Mouse (Mus musculus) heart, postnatal 36 days (tissue): ENCODE measurements around the gene Ptgfr. TPM values are rescaled to one million over a fixed set of nuclear protein-coding genes. Genes with fewer than 3 reads are reported as not detected.

Source experiments
- DNase-seq, 2 experiments: peaks; one replicate each; pipeline ENCODE4 v3.0.0; 2021 to 2022
- intact Hi-C: fragments of 180-260 bp; cut with DNase I; formaldehyde crosslinking; loops from one replicate; pipeline ENCODE4 v1.15.1; 2025
- total RNA-seq, 2 experiments: library from RNA; stranded (reverse); gene quantifications; 2 replicates each; pipeline ENCODE4 v1.2.3; 2021

The Ptgfr gene
- total RNA-seq, result 1 to 10 TPM; 4.4 to 4.6 TPM

DNA sequence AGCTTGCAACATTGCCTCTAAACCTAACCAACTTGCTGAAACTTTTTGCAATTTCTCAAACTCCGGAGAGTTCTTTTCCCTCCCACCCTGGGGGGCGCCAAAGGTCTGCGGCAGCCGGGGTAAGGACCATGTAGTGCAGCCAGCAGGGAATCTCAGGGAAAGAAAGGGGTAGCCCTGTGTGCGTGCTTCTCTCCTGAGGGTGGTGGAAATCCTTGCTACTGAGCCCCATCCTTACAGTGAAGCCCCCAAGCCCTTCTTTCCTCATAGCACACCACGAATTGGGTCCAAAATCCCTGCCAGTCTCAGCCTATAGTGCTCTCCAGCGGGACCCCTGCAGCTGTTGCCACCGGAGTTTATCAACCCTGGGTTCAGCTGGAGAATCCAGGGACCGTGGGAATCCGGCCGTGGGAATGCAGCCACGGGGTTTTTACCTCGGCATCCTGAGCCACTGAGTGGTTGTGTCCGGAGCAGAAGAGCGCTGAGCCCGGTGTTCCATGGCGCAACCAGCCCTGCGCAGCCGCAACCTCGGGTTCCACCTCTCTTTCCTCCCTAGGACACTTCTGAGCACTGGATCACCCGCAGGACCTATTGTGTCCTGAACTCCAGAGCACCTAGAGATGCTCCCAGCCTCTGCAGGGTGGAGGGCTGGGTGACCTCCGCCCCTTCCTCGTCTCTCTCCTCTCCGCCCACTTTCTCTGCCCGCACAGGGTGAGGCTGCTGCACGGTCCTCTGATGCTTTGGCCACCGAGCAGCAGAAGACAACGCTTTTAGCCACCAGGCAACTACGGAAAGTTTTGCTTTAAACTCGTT lies at the start of gene Ptgfr:
Ptgfr (minus strand) TSS at position 760 of the 810 bp plus-strand sequence.
- peak; percentile 65 to 75 for DNase-seq
- intact Hi-C loops, result loop anchor here (1.0 kb wide), 2 partner anchors 229 to 252 kb away; no protein-coding TSS in a partner anchor

DNA sequence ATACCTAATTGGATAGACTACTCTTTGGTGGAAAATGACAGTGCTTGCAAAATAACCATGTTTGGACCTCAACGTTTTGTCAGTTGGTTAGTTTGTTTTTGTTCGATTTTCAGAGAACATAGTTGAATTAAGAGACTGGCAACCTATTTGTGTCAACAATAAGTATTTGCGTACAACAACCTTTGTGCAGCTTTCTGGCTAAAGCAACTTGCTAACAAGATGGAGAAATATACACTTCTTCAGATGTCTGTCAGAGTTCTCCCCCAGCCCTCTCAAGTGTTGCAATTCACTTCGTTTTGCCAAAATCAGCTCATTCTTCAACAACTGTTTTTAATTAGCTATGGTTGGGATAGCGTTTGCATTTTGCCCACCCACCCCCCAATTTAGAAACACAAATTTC lies 46.5 kb upstream of the Ptgfr start:
- intact Hi-C loops, result no loop called here
- no peak for DNase-seq

DNA sequence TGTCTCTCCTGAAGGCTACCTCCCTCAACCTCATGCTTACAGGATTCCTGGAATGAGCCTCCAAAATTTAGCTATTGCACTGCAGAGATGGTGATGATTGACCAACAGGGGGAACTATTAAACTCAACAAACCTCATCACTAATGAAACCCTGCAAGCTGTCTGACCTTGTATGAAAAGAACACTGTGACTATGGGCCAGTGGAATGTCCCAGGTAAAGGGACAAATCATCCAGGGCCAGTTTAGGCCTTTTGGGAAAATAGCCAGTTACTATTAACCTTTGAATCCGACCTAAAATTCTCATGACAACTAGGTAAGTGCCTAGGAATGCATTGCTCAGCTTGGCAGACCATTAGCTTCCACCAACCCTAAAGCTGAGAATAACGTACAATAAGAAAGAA lies 42.6 kb upstream of the Ptgfr start:
- intact Hi-C loops, result no loop called here
- no peak for DNase-seq

DNA sequence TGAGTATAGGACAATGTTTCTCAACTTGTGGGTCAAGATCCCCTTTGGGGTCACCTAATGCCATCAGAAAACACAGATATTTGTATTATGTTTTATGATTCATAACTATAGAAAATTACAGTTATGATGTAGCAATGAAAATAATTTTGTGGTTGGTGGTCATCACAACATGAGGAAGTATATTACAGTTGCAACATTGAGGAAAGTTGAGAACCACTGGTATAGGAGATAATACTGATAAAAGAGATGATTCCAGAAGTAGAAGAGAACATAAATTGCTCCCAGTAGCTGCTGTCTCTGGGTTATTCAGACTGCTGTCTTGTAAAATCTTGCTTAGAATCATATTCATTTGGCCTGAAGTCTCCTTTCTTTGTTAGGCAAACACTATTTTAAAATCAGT lies 31.5 kb upstream of the Ptgfr start:
- intact Hi-C loops, result no loop called here
- no peak for DNase-seq

DNA sequence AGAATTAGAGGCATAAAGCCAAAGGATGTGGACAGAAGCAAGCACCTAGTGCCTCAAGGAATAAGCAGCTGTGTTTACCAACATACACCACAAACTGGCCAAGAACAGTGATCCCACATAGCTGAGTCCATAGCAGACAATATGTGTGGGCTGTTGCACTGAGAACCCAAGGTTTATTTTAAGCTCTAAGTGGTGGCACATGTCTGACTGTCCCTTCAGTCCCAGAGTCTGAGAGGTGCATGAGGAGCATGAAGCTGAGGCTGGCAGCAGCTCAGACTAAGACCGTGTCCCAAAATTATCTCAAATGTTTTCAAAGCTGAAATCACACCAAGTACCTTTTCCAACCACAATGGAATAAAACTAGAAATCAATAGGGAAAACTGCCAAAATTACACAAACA lies 13.9 kb upstream of the Ptgfr start:
- intact Hi-C loops, result no loop called here
- peak in 1 of 2 experiments; percentile 16 for DNase-seq

DNA sequence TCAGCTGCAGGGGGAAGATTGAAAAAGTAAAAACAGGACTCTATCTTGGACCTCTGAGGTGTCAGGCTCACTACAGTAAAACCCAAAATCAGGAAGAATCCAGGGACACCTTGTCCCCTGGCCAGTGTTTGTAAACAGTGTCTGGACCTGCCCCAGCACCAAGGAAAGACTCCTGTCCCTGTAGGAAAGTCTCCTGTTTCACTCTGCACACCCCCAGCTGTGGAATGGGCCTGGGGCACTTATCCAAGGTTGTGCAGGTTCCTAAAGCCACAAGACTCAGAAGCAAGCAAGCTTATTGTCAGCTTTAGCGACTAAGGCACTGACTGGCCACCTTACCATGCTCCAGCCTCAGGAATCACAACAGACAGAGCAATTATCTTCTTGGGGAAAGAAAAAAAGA lies 13.2 kb upstream of the Ptgfr start:
- intact Hi-C loops, result no loop called here
- peak in 1 of 2 experiments; percentile 30 for DNase-seq

DNA sequence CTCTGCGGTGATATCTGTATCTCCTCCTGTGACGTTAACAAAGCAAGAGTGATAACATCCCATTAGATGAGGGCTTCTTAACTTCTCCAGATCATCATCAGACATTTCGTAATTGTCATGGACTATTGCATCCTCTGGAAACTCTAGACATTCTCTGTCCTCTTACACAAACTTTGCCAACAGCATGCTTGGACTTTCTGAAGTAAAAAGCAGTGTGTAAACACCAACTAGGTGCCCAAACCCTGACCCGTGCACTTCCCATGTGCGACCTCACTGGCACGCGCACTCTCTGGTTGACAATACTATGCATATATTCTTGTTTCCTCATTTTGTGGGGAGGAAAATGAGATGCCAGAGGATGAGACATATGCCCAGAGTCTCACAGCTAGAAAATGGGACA lies 8.9 kb upstream of the Ptgfr start:
- intact Hi-C loops, result no loop called here
- no peak for DNase-seq

DNA sequence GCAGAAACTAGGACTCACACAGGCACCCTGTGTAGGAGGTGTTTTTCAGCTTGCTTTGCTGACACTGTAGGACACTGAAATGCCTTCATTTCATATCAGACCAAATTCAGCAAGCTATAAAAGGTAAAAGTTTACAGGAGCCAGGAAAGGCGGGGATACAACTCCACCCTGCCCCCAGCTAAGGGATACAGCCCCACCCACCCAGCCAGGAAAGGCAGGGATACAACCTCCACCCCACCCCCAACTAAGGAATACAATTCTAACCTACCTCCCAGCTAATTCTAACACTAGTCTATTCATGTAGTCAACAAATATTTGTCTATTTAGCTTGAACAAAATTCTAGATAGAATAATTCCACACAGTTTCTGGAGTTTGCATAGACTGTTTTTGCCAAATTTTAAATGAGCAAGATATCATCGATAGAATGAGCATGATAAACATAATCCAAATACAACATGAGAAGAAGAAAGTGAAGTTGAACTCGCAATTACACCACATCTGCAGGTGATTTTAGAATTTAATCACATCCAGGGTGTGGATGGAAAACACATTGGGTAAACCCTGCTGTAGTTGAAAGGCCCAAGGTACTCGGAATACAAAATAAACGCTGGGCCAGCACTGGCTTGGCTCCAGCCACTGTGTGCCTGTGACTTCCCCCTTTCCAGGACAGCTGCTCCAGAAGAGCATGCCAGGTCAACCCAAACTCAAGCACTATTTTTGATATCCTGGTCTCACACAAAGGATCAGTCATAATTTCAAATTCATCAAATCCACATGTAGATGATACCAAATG lies 7.1 kb upstream of the Ptgfr start:
- intact Hi-C loops, result loop anchor here (5.0 kb wide), 1 partner anchor 68 kb away; no protein-coding TSS in a partner anchor
- DNase-seq, result peak; percentile 60 to 66

DNA sequence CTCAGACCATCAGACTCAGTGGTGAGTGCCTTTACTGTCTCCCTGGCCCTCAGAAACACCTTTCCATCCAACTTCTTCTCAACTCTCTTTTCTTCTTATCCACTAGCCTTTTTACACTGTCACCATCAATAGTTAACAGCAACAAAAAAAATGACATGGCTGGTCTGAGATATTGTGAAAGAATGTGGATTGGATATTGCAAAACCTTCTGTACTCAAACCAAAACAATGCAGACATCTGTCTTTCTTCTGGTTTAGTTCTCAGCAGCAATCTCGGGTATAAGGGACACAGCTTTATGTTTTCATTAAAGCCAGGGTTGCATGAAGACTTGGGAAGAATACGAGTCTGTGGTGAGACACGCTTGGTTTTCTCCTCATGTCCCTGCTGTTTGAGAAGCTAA lies 3.3 kb upstream of the Ptgfr start:
- intact Hi-C loops, result loop anchor here (5.0 kb wide), 1 partner anchor 72 kb away; no protein-coding TSS in a partner anchor
- DNase-seq, result no peak

DNA sequence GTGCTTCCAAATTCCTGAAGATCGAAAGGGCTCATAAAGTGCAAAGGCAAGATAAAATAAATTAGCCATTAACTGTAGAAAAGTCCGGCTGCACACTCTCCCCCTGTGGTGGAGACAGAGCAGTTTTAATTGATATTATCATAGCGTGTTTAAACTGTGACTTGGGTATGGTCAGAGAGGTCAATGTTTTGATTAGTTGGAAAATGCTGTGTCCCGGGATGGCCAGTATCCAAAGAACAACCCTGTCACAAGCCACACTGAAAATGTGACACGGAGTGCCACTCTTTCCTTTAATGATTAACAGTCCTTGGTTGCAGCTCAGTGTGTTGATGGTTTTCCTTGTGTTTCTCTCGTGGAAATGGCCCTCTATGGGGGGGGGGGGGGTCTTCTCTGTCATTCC lies 942 bp upstream of the Ptgfr start:
- DNase-seq, result no peak
- intact Hi-C loops, result no loop called here

DNA sequence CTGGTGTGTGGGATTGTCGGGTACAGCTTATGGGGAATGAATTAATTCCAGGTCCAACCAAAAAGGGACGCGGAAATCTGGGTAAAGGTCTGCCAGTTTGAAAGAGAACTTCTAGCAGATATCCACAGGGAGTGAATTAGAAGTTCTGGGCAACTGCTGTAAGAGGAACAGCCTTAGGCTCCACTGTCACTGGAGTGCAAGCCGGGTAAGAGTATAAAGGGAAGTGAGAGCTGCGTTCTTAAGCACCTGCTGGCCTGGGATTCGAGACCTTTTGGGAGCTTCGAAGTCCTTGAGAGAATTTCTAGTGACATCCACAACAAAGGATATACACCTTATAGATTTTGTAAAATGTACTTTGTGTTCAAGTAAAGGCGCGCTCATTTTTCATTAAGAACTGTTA lies 319 bp upstream of the Ptgfr start:
- no peak for DNase-seq
- intact Hi-C loops, result no loop called here

DNA sequence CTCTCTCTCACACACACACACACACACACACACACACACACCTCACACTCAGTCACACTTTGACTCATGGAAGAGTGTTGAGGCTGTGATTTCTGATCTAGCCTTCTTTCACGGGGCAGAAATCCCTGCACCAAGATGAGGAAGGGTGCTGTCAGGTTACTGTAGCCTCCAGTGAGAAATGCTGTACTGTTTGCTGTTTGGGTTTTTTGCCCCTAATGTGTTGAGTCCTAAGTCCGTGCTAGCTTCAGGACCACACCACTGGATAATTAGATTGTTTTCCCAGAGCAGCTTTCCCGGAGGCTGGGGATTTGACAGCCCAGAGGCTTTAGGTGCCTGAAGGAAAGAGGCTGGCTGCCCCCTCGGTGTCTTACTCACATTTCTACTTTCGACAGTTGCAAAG lies 979 bp downstream of the Ptgfr start:
- DNase-seq, result no peak

DNA sequence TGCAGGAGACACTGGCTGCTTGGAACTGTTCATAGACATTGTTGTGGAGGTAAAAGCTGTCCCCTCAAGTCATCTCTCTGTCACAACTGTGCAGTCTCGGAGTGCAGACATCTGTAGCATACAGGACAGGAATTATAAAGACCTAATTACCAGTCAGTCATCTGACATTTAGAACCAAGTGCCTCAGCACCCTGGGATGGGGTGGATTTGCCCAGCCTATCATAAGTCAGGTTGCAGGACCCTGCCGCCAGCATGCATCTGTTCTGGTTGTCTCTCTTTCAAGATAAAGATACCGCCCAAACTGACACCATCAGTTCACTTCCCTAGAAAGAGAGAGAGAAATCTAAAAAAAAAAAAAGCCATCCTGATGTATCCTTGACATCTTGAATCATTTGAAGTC lies 1.6 kb downstream of the Ptgfr start:
- DNase-seq, result no peak
- intact Hi-C loops, result loop anchor here (1.0 kb wide), 2 partner anchors 230 to 253 kb away; no protein-coding TSS in a partner anchor

More for the DNA sequence above, 979 bp downstream of the Ptgfr start:
- intact Hi-C loops, result loop anchor here (1.0 kb wide), 2 partner anchors 230 to 253 kb away; no protein-coding TSS in a partner anchor

DNA sequence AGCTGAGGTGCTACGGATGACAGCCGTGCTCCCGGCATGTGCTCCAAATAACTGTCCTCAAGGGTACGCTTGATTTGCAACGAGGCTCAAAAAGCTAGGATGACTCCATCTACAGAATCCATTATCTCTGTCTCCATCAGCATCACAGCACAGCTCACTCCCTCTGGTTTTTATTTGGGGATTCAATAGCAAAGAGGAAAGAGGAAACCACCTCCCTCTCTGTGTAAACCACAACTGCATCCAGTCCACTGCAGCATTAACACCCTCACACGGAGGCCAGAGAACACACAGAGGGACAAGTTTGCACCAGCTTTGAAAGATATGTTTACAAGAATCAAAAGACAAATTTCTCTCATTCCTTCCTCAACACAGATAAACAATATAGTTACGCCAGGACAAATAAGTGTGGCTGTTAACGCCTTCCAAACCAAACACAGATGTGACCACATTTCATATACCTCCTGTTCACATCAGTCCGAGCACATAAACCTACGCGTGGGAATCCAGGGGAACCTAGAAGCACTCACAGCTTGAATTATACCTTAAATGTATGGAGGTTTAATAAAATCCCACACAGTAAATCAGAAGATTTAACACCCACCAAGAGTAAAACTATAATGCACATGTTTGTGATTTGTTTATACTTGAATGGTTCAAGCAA lies 9.3 kb downstream of the Ptgfr start:
- intact Hi-C loops, result no loop called here
- no peak for DNase-seq

DNA sequence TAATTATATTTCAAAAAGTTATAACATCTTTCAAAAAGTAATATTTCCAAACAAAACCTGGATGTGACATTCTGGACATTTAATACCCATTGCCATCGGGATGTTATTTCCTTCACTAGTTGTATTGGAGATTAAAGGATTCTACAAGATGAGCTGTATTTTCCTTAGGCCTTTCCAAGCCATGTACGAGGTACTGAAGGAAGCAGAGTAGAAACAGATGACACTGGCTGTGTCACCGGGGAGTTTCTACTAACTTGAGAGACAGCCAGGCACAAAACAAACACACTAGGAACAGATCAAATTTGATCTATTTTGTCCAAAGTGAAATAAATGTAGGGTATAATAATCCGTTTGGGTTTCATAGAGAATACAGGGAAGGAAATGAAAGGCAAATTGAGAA lies 17.6 kb downstream of the Ptgfr start:
- no peak for DNase-seq
- intact Hi-C loops, result no loop called here

DNA sequence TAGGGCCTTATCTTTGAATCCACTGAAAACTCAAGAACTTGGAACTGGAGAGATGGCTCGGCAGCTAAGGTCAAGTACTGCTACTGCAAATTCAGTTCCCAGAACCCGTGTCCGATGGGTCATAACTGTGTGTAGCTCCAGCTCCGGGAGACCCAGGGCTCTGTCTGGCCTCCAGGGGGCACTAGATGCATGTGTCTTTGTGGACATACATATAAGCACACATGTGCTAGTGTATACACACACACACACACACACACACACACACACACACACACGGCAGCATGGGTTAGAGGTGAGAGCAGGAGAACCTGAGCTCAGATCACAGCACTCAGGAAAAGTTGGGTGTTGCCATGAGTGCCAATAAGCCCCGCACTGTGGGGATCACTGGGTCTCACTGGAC lies 19.2 kb downstream of the Ptgfr start:
- intact Hi-C loops, result loop anchor here (1.0 kb wide), 1 partner anchor 271 kb away; no protein-coding TSS in a partner anchor
- DNase-seq, result peak; percentile 8 to 24

DNA sequence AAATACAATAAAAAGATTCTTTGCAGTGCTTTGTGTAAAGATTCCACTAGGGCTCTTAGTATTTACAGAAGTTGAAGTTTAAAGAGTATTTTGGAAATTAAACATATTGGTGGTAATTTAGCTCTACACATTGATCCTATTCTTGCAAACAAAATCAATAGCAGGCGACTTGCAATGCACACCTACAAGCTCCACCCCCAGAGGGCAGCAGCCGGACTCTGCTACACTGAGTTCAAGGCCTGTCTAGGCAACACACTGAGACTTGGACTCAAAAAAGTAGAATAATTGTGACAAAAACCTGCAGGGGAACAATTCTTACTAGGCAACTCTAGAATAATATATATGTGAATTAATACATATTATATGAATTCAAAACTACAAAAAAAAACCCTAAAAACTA lies 28.8 kb downstream of the Ptgfr start:
- DNase-seq, result no peak
- intact Hi-C loops, result no loop called here

DNA sequence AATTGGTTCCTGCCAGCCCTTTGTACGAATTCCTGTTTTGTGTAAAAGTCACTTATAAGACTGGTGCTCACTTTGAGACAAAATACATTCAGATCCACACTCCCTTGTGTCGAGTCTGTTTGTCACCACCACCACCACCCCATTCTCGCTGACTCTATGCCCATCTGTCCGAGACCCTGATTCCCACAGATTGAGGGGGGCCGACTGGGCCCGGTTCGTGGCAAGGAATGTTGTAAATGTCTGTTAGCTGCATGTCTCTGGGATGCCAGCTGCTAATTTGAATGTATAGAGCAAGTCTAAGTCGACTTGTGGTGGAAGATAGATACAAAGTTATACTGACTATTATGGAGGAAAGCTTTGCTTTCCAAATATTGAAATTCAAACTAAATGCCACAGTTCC lies 48.8 kb downstream of the Ptgfr start:
- DNase-seq, result no peak
- intact Hi-C loops, result no loop called here

DNA sequence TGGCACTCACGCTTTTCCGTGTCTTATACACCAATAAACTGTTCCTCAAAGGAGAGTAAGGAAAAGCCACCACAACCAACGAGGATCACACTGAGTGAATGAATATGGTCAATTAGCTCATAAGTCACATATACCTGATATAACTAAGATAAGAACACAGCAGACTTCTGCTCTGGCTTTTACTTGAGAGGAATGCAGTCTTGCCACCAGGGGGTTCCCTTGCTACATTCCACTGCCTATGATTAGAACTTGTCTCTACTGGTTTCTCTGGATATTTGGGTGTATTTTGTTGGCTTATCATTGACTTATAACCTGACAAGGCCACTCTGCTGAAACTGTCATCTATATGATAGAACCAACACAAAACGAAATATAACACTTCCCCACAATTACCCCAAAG lies 62.3 kb downstream of the Ptgfr start:
- intact Hi-C loops, result loop anchor here (2.0 kb wide), 1 partner anchor 314 kb away; no protein-coding TSS in a partner anchor
- peak in 1 of 2 experiments; percentile 6 for DNase-seq

DNA sequence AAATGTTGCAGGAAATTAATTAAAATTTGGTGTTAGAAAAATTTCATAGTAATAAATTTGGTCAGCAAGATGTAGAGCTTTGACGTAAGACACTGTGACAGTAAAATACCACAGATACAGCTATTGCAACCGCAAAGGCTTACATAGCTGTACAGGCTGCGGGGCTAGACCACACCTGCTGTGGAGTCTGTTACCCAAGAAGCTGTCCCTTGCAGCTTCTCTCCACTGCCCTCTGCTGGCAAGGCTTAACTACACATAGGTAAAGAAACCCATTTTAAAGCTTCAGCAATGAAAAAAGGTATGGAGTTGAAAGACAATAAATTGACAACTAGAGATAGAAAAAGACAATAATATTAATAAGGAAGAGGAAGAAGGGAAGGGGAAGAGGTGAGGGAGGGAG lies 66.4 kb downstream of the Ptgfr start:
- DNase-seq, result peak; percentile 19 to 50
- intact Hi-C loops, result loop anchor here (1.0 kb wide), 1 partner anchor 55 kb away; no protein-coding TSS in a partner anchor

DNA sequence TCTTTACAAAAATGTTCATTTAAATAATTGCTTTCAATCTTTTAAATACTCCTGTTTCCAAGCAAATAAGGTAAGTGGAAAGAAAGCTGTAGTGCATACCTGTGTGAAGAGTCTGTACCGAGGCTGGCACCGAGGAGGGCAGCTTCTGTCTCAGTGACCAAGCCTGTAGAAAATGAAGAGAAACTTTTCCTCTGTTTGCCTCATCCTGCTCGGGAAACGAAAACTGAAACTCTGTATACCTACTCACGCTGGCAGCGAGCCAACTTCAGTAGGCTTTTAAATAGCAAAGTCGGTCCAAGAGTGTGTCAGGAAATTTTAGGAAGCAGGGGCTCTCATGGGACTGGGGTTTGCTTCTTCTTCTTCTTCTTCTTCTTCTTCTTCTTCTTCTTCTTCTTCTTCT lies 87.7 kb downstream of the Ptgfr start, which contains the start of gene Ifi44:
Ifi44 (minus strand) TSS at position 224 of the 400 bp plus-strand sequence.
- intact Hi-C loops, result no loop called here
- DNase-seq, result peak in 1 of 2 experiments; percentile 17
